Mouse (Mus musculus) cerebellum, adult 2 months (tissue): Measurements from ENCODE around the gene Gm13276. TPM values are rescaled to one million over a fixed set of nuclear protein-coding genes. Genes with fewer than 3 reads are reported as not detected.
"Not testable (repeated sequence)": the region's sequence is repeated elsewhere in the genome, so short reads cannot be mapped to it uniquely, and the experiment has no call there.

Experiments used
- DNase-seq, 2 experiments: peaks; one replicate each; pipeline ENCODE4 v3.0.0; 2021
- H3K27ac ChIP-seq: fragments of 200-500 bp; 2 replicates; pipeline ENCODE4 v1.5.1; 2012; ENCODE audit warnings: low read length, control low read depth, inconsistent platforms; ENCODE audit not compliant: insufficient read depth
- H3K27me3 ChIP-seq: fragments of 200-500 bp; 2 replicates; pipeline ENCODE4 v1.6.1; 2012; ENCODE audit warnings: inconsistent platforms, mild to moderate bottlenecking, low read length, moderate library complexity; ENCODE audit not compliant: control insufficient read depth, insufficient read depth
- H3K4me1 ChIP-seq: fragments of 200-500 bp; 2 replicates; pipeline ENCODE4 v1.6.1; 2011; ENCODE audit warnings: low read length; ENCODE audit not compliant: control insufficient read depth, insufficient read depth
- H3K4me3 ChIP-seq: fragments of 200-500 bp; replicated peaks from 2 replicates; pipeline ENCODE3; 2011; ENCODE audit warnings: mild to moderate bottlenecking, low read depth, low read length, control low read depth; ENCODE audit not compliant: insufficient read depth
- CTCF ChIP-seq: fragments of 200-500 bp; IDR thresholded peaks from 2 replicates; pipeline ENCODE4 v1.5.1; 2011; ENCODE audit warnings: low read depth, mild to moderate bottlenecking, control low read depth, low read length, moderate library complexity, borderline replicate concordance; ENCODE audit not compliant: insufficient read depth
- POLR2A ChIP-seq: fragments of 200-500 bp; IDR thresholded peaks from 2 replicates; pipeline ENCODE4 v1.6.1; 2011; ENCODE audit warnings: low read length, control low read depth, borderline replicate concordance; ENCODE audit not compliant: insufficient read depth
- WGBS: fragments of 180-500 bp; shearing (Covaris S2); methylation state at CpG from one replicate; pipeline ENCODE4 v1.1.7; 2018; 5-methylcytosine and 5-hydroxymethylcytosine counted together
- polyA plus RNA-seq: library from polyadenylated mRNA; depleted of rRNA; stranded (reverse); fragments of >200 nt; gene quantifications from 2 replicates; pipeline ENCODE4 v1.2.3, GENCODE M21; 2012; rRNA removed

Gm13276 gene
- polyA plus RNA-seq = not detected in 2 replicates

GRCm38 (mm10) chr4:88785409-88785808 lies at the start of gene Gm13276:
Gene Gm13276 (plus strand): TSS chr4:88785709.
- H3K27me3 ChIP-seq, DNase-seq, H3K4me1 ChIP-seq, H3K4me3 ChIP-seq, H3K27ac ChIP-seq: not testable (repeated sequence)
- WGBS = no CpG with 5 or more reads among the region's 27 CpGs

GRCm38 (mm10) chr4:88738480-88738879 lies 47.0 kb upstream of the Gm13276 start:
- TF ChIP-seq CTCF = peak; percentile 81
- no peak for TF ChIP-seq POLR2A
- peak in 1 of 2 experiments; percentile 64 for DNase-seq
- H3K27me3 ChIP-seq = no peaks in the 10 kb centered on the region
- no peaks in the 10 kb centered on the region for H3K4me1 ChIP-seq
- H3K4me3 ChIP-seq = no peak overlapping the region
- 5% methylated on average over 2 of the region's 2 CpGs for WGBS
- H3K27ac ChIP-seq = no peak overlapping the region

- H3K27ac ChIP-seq = no peak overlapping the region
- no peak for TF ChIP-seq POLR2A
- no peak for TF ChIP-seq CTCF
- no peaks in the 10 kb centered on the region for H3K27me3 ChIP-seq
- H3K4me1 ChIP-seq = no peaks in the 10 kb centered on the region
- no peak for DNase-seq
- no peak overlapping the region for H3K4me3 ChIP-seq
- WGBS = 87% methylated on average over 6 of the region's 6 CpGs
Measured at GRCm38 (mm10) chr4:88739036-88739435, 46.5 kb upstream of the Gm13276 start.

GRCm38 (mm10) chr4:88741426-88741825 lies 44.1 kb upstream of the Gm13276 start:
- WGBS = 89% methylated on average over 4 of the region's 4 CpGs
- H3K4me1 ChIP-seq = no peaks in the 10 kb centered on the region
- TF ChIP-seq POLR2A = no peak
- no peak for TF ChIP-seq CTCF
- H3K27ac ChIP-seq = no peak overlapping the region
- no peaks in the 10 kb centered on the region for H3K27me3 ChIP-seq
- H3K4me3 ChIP-seq = no peak overlapping the region
- DNase-seq = no peak

- H3K27me3 ChIP-seq = no peaks in the 10 kb centered on the region
- DNase-seq = no peak
- no peak overlapping the region for H3K4me3 ChIP-seq
- TF ChIP-seq POLR2A (no peak), CTCF (no peak)
- H3K4me1 ChIP-seq = no peaks in the 10 kb centered on the region
- no peak overlapping the region for H3K27ac ChIP-seq
- WGBS = 74% methylated on average over 7 of the region's 7 CpGs
Measured at GRCm38 (mm10) chr4:88742771-88743371, 42.6 kb upstream of the Gm13276 start.

GRCm38 (mm10) chr4:88744207-88744606 lies 41.3 kb upstream of the Gm13276 start:
- no peaks in the 10 kb centered on the region for H3K4me1 ChIP-seq
- H3K27ac ChIP-seq = no peak overlapping the region
- WGBS = 59% methylated on average over 3 of the region's 3 CpGs
- no peak overlapping the region for H3K4me3 ChIP-seq
- no peak for DNase-seq
- TF ChIP-seq CTCF (peak; percentile 44; the same call in 1 of the 2 replicates), POLR2A (no peak)
- no peaks in the 10 kb centered on the region for H3K27me3 ChIP-seq

- no peaks in the 10 kb centered on the region for H3K4me1 ChIP-seq
- no peak for DNase-seq
- H3K4me3 ChIP-seq = no peak overlapping the region
- no peaks in the 10 kb centered on the region for H3K27me3 ChIP-seq
- no peak overlapping the region for H3K27ac ChIP-seq
- TF ChIP-seq CTCF = no peak
- TF ChIP-seq POLR2A = no peak
- 33% methylated on average over 6 of the region's 6 CpGs for WGBS
Measured at GRCm38 (mm10) chr4:88749926-88750325, 35.6 kb upstream of the Gm13276 start.

- WGBS = 84% methylated on average over 15 of the region's 15 CpGs
- not testable (repeated sequence) for H3K4me1 ChIP-seq, H3K4me3 ChIP-seq
Measured at GRCm38 (mm10) chr4:88754818-88755340, 30.6 kb upstream of the Gm13276 start, which contains the start of gene Gm13271. Gene Gm13271 (plus strand): TSS chr4:88754868.

GRCm38 (mm10) chr4:88756581-88757513 lies 28.7 kb upstream of the Gm13276 start:
- Histone ChIP-seq H3K4me3 (peak overlapping the region; percentile 70), H3K27ac (peak overlapping the region; percentile 41; the same call in 1 of the 2 replicates)
- H3K4me1 ChIP-seq, H3K27me3 ChIP-seq: not testable (repeated sequence)
- 9% methylated on average over 28 of the region's 31 CpGs for WGBS
- DNase-seq = peak; percentile 17 to 25

More at GRCm38 (mm10) chr4:88754818-88755340, 30.6 kb upstream of the Gm13276 start, which contains the start of gene Gm13271:
- peak; percentile 77 to 80 for DNase-seq
- not testable (repeated sequence) for H3K27me3 ChIP-seq, H3K27ac ChIP-seq
